Mouse (Mus musculus) bone marrow, adult 2 months (tissue): ENCODE measurements around the gene Hoxa4.

Experiments used
- CTCF ChIP-seq: fragments of 200-500 bp; IDR thresholded peaks from 2 replicates; pipeline ENCODE4 v1.5.1; 2011; ENCODE audit warnings: low read length, control low read depth; ENCODE audit not compliant: control insufficient read depth, insufficient read depth
- POLR2A ChIP-seq: fragments of 200-500 bp; IDR thresholded peaks from 2 replicates; pipeline ENCODE4 v1.6.1; 2011; ENCODE audit warnings: low read depth, mild to moderate bottlenecking, control low read depth, low read length, borderline replicate concordance; ENCODE audit not compliant: control insufficient read depth

DNA sequence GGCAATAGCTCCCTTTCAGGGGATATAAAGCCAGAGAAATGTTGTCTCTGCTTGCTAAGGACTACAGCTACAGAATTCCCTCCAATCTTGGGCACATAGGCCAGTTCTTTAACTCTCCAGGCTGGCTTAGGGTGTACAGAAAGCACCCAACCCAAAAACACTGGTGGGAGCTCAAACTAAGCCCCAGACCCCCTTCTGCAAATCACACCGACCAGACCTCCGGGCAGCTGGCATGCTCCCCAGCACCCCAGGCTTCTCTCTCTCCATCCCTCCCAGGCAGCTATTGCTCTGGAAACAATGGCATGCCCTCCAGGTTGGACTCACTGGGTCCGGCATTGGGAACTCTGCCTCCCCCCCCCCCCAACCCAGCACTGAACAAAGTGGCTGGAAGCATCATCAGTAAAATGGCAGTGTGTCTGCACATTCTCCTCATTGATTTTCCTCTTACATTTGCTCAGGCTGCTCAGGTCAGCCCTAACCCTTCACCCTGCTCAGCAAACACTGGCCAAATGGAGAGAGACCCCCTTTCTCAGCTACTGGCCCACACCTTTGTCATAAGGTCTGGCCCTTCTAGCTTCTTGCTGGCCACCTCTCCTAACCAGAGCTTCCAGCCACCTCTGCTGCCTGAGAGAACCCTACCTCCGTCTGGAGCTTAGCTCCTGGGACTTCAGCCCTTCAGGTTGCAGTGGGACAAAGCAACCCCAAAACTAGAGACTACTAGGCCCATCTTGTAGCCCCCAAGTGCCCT, 12.5 kb downstream of the Hoxa4 start:
- TF ChIP-seq POLR2A (no peak), CTCF (no peak)
